Mouse (Mus musculus) gonadal fat pad, adult 2 months (tissue): Measurements from ENCODE around the gene Slco4a1. TPM values are rescaled to one million over a fixed set of nuclear protein-coding genes. Genes with fewer than 3 reads are reported as not detected.

ENCODE experiments used
- DNase-seq: peaks from one replicate; pipeline ENCODE4 v3.0.0-alpha.2; 2012; ENCODE audit warnings: low read depth
- polyA plus RNA-seq: library from polyadenylated mRNA; depleted of rRNA; stranded (reverse); fragments of >200 nt; gene quantifications from 2 replicates; pipeline ENCODE4 v1.2.3, GENCODE M21; 2012; rRNA removed

The Slco4a1 gene
- 47.9 and 50.4 TPM in 2 replicates for polyA plus RNA-seq

DNA sequence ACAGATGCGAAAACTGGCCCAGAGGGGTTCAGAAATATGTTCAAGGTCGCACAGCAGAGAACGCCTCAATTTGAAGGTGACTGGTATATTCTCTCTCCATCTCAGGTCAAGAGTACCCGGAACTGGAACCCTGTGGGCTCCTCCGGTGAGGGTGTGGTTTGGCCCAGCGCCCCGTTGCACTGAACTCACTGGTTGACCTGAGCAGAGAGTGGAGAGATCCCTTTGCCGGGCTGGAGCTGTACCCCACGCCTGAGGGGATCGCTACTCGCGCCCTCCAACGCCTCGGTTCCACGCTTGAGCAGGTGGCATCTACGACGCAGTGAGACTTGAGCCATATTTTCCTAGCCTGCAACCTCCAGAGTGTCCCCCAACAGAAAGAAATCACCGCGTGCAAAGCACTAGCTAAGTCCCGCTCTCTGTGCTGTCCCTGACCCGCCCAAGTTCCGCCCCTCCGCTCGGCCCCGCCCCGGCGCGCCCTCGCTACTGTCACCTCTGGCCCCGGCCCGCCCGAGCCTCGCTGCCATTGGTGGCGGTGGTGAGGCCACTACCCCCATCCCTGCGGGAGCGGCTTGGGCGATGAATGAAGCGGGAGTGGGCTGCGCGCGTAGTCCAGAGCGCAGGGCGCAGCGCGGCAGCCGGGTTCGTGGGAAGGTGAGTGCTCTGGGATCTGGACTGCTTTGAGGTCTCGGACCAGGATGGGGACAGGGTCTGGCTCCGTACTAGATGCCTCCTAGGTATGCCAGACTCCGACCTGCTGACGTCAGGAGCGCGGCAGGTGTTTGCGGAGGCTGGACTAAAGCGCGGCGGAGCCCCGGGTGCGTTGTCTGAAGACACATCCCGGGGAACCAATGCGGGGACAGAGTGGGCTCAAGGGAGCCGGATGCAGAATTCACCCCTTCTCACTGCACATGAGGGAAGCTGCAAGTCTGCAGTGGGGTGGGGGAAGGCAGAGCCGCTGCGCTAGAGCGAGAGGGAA is at the start of gene Slco4a1:
Gene Slco4a1 (plus strand): TSS at position 523 of the 976 bp plus-strand sequence.
- DNase-seq, result no peak

- DNase-seq, result no peak
Measured at GRCm38 (mm10) chr2:180408410-180408809, 47.6 kb upstream of the Slco4a1 start.

GRCm38 (mm10) chr2:180410432-180410831 is 45.6 kb upstream of the Slco4a1 start:
- no peak for DNase-seq

GRCm38 (mm10) chr2:180411013-180411412 is 45.0 kb upstream of the Slco4a1 start:
- no peak for DNase-seq

- no peak for DNase-seq
Measured at GRCm38 (mm10) chr2:180415627-180416026, 40.4 kb upstream of the Slco4a1 start.

GRCm38 (mm10) chr2:180417731-180418130 is 38.3 kb upstream of the Slco4a1 start:
- no peak for DNase-seq

GRCm38 (mm10) chr2:180420641-180421040 is 35.4 kb upstream of the Slco4a1 start:
- DNase-seq, result no peak

GRCm38 (mm10) chr2:180425115-180425514 is 30.9 kb upstream of the Slco4a1 start:
- no peak for DNase-seq

- DNase-seq, result no peak
Measured at GRCm38 (mm10) chr2:180427073-180427472, 29.0 kb upstream of the Slco4a1 start.

DNA sequence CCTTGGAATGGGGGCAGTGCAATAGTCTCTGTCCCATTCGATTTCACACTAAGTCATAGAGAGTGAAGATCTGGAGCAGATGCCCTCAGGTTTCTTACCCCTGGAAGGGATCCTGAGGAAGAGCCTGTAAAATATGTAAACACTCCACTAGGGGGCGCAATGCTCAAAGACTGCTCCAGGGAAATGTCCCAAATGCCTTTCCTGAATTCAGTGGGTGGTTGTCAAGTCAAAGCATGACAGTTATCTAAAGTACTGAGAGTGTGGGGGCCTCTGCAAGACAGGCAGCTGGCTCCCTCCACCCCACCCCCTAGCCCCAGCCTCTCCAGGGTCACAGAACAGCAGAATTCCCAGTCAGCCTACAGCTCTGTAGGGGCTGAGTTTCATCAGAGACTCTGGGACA is 27.7 kb upstream of the Slco4a1 start:
- DNase-seq, result no peak

DNA sequence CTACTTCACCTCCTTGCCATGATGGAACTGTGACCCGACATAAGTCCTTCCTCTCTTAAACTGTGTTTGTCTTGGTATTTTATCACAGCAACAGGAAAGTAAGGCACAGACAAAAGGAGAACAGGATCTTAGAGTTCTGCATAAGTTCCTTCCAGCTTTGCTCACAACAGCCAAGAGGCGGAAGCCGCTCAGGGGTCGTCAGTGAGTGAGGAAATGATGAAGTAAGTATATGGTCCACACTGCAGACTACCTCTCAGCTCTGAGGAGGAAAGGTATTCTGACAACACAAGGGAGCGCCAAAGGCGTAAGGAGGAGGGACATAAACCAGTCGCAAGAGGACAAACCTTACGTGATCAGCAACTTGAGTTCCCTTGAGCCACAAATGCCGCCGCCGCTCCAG is 25.4 kb upstream of the Slco4a1 start:
- no peak for DNase-seq

- DNase-seq, result no peak
Measured at GRCm38 (mm10) chr2:180432042-180432668, 23.9 kb upstream of the Slco4a1 start.

DNA sequence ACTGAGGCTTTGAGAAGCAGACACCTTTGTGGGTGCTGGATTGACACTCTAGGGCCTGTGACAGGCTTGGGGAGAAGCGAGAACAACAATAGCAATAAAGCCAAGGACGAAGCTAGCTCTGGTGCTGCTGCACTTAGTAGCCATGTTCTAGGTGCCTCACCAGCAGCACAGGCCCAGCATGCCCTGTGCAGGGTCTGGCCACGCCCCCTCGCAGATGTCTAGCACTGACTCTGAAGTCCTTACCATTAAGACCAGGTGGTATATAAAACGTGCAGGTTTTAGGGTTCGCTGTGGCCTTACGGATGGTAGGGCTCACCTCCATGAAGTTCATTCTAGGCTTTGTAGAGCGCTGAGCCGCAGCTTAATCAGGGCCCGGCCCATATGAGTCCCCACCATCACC is 23.3 kb upstream of the Slco4a1 start:
- no peak for DNase-seq

GRCm38 (mm10) chr2:180433350-180433749 is 22.7 kb upstream of the Slco4a1 start:
- DNase-seq, result no peak

DNA sequence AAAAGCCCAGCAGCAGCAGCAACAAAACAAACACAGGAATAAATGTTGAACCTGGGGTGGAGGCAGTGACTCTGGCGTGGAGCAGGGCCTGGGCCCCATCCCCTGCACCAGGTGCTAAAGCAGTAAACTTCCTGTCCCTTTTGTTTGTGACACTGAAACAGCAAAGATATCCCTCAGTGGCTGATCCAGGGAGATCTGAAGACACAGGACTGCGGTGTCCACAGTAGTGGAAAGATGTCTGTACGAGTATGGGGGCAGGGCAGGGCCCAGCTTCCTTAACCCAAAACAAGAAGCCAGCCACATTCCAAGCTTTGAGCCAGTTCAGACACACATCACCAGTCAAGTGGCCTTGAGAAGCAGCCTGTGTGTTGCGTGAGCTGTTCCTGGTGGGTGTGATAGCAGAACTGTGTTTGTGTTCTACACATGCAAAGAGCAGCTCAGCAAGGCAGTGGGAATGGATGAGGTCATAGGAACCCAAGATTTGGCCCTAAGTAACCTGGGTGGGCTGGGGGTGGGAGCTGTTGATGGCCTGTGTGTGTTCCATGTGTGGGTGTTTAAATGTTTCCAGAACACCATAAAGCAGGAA is 20.6 kb upstream of the Slco4a1 start:
- no peak for DNase-seq

DNA sequence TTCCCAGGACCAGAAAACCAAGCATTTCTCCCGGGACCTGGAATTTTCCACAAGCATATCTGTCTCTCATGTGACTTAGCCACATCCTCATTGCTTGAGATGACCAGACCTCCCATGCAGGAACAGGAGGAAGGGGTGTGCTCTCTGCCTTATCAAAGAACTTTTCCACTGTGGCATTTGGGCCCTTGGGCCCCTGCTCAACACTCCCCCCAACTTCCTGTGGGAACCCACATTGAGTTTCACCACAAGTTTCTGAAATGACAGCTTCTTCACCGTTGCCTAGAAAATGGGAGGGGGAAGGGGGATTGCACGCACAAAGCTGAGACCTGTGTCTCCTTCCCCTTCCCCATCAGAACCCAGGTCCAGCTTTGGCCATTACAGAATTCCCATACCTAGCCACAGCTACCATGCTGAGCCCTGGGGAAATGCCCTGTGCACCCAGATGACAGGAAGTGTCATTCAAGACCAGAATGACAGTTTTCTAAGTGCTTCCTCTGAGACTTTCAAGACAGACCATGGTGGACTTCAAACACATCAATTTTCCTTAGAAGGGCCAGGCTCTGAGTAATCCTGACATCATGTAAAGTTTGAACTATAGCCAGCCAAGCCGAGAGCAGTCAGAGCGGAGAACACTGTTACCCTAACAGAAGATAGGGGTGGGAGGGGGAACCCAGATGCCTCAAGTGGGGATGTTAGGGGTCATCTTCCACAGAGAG is 18.7 kb upstream of the Slco4a1 start:
- no peak for DNase-seq

DNA sequence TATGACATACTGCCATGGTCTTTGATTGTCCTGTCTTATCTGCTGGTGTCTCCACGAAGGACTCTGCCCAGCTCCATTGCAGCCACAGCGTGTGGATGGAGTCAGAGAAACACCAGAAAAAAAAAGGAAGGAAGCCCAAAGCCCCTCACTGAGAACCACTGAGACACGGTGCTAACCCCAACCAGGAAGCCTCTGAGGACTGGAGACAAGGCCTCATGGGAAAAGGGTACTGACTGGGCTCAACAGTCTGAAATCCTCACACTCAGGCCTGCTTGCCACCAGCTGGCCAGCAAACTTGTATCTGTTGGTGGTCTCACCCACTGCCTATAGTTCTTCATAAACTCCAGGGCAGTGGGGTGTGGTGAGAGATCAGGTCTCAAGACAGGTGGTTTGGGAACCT is 16.3 kb upstream of the Slco4a1 start:
- DNase-seq, result no peak

DNA sequence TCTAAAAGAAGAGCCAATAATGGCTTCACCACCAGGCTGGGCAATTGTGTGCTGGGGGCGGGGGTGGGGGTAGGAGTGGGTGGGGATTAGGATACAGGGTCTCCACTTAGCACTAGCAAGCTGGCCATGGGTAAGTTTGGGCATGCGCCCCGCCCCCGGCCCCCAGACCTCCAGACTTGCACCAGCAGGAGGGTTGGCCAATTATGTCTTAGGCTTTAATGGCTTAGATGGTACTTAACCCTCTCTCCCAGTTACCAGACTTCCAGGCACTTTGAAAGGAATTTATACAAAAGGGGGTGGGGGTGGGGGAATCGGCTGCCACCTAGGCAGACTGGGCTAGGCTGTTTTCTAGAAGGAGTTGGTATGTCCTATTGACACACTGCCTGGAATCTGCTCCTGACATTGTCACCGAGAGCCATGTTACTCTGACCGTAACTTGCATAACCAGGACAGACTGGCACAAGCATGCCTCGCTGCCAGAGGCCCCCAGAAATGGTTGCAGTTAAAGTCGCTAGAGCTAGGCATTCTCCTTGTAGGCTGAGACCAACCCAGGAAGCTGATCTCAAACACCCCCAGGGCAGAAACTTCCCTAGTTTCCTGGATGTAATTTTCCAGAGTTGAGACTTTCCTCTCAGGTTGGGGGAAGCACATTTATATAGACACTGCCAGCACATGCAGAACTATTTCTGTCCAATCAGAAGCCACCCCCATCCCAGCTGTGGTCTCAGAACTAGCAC is 15.3 kb upstream of the Slco4a1 start:
- DNase-seq, result no peak

- DNase-seq, result no peak
Measured at GRCm38 (mm10) chr2:180442061-180442460, 14.0 kb upstream of the Slco4a1 start.

DNA sequence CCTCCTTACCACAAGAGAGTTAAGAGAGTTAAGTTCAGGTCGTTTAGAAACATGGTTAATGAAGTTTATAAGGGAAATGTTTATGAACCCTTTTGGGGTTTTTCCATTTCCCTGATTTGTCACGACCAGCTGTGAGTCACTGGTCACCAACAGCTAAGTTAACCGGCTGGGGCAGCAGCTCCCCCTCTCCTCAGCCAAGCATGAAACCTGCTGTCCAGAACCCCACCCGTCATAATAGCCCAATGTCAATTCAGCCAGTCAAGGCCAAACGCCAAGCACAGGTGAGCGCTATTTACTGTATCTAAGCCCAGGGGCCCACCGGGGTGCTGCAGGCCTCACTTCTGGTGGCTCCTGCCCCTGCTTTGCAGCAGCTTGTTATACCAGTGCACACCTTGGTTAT is 12.2 kb upstream of the Slco4a1 start:
- DNase-seq, result no peak
